Mouse (Mus musculus) CD8-positive naive resting alpha-beta T cell, adult 57 days (primary cell): ENCODE data around the gene Ms4a12. TPM values are rescaled to one million over a fixed set of nuclear protein-coding genes. Genes with fewer than 3 reads are reported as not detected.

Experiments
- total RNA-seq: library from RNA; stranded (reverse); gene quantifications from one replicate; pipeline ENCODE4 v1.2.4, GENCODE M21; 2023

Ms4a12 gene
- not detected for total RNA-seq

DNA sequence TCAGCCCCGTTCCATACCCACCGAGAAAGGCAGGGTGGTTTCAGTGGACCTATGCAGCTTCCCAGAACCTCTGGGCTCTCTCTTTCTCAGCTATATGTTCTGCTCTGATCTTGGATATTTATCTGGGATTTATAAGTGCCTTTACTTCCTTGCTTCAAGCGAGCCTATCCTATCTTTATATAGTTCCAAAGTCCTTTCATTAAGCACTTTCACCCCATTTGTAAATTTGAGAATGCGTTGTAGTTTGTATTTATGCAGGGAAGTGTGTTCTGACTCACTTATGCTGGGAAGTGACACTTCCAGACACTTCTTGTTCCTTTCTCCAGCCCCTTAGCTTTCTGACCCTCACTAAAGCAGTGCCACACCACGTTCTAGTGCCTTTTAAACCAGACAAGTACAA, at the start of gene Ms4a12:
TSS of gene Ms4a12 (minus strand) at position 101 of the 400 bp plus-strand sequence.

DNA sequence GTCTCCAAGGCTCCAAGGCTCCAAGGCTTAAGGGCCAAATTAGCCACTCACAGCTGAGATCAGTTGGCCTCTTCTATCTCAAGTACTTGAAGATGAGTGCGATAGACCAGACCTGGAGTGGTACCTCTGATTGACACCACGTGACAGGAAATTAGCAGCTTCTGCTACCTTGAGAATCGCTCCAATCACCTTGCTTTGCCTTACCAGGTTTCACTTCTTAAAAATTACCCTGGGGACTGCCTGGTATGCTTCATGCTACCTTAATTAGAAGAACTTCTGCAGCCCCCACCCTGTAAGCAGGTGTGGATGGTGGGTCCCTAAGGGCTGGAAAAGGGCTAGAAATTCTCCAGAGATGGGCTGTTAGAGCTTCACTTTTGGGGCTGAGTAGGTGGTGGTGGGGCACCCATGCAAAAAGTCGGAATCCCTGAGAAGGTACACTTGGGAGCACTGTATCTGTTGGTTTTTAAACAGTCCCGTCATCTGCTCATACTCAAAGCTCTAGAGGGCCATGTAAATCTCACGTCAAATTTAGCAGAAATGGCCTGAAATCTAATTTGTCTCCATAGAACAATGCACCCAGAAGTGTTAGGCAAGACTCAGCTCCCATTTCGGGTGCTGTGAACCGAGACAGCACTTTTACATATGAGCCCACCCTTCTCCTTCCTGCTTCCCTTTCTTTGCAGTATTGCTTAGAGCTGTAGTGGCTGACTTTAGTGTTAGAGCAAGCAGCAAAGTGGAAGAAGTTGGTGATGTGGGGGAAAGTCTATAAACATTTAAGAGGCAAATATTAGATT, 34.0 kb upstream of the Ms4a12 start, which contains the start of gene Ms4a1:
TSS of gene Ms4a1 (minus strand) at position 190 of the 794 bp plus-strand sequence.

DNA sequence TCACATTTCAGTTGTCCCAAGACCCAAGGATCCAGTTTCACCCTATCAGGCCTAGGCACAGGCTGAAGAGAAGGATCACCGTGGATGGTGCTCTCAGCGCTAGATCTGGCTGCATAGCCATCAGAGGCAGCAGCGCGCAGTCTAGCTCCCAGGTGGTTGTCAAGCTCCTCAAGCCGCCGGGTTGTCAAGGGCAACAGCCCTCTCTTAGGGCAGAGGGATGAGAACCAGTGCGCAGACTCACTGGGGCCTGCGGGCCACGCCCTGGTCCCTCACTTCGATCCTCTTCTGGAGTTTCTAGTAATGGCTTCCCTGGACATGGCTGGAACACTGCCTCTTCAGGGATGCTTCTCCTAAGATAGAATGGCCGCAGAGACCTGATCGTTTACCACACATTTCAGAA, 35.7 kb downstream of the Ms4a12 start, which contains the start of gene Ms4a13:
TSS of gene Ms4a13 (minus strand) at position 192 of the 400 bp plus-strand sequence.

DNA sequence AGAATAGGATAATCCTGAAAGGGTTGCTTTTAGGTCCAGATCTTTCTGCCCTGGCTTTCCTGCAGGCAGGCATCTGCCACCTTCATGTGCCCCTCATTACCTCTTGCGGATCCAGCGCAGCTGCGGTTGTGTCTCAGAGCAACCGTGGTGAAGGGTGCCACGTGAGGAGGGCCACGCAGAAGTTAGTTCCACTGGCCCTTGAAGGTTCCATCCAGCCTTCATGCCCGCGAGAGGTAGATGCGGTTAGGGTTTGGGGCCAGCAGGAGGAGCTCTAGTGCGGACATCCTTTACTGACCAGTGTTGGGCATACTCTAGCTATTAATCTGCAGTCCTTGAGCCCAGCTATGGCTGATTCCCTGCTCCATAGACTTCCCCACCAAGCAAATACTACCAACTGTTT, 67.1 kb downstream of the Ms4a12 start, which contains the start of gene 1700025F22Rik:
TSS of gene 1700025F22Rik (minus strand) at position 149 of the 400 bp plus-strand sequence.

Other genes starting within 250 kb of the Ms4a12 start
- gene Ms4a15, start 239.2 kb downstream of the Ms4a12 start, total RNA-seq: not detected
- gene Ms4a18, start 214.4 kb downstream of the Ms4a12 start, total RNA-seq: not detected
- gene Ms4a8a, start 151.3 kb downstream of the Ms4a12 start, total RNA-seq: not detected
- not detected for gene 1700017D01Rik, start 101.6 kb downstream of the Ms4a12 start, total RNA-seq
- not detected for gene 1700025F22Rik, start 67.1 kb downstream of the Ms4a12 start, total RNA-seq
- not detected for gene Ms4a13, start 35.7 kb downstream of the Ms4a12 start, total RNA-seq
- gene Ms4a1, start 33.8 kb upstream of the Ms4a12 start, total RNA-seq: 44.6 TPM
- not detected for gene Ms4a5, start 51.4 kb upstream of the Ms4a12 start, total RNA-seq
- not detected for gene Ms4a14, start 82.0 kb upstream of the Ms4a12 start, total RNA-seq
- 0.61 TPM for gene Ms4a7, start 103.7 kb upstream of the Ms4a12 start, total RNA-seq
- 1.5 TPM for gene Ms4a4a, start 143.1 kb upstream of the Ms4a12 start, total RNA-seq
- gene Ms4a4c, start 172.3 kb upstream of the Ms4a12 start, total RNA-seq: 53.2 TPM
- gene Ms4a4b, start 211.1 kb upstream of the Ms4a12 start, total RNA-seq: 937 TPM
- 33.8 TPM for gene Ms4a6c, start 236.9 kb upstream of the Ms4a12 start, total RNA-seq